Mouse (Mus musculus) spleen, postnatal 4 days (tissue): ENCODE measurements around the gene Ttll3.

Experiments
- DNase-seq, 2 experiments: peaks; one replicate each; pipeline ENCODE4 v3.0.0; 2022; ENCODE audit warnings: low spot score in 2 of 2

Ttll3 gene

DNA sequence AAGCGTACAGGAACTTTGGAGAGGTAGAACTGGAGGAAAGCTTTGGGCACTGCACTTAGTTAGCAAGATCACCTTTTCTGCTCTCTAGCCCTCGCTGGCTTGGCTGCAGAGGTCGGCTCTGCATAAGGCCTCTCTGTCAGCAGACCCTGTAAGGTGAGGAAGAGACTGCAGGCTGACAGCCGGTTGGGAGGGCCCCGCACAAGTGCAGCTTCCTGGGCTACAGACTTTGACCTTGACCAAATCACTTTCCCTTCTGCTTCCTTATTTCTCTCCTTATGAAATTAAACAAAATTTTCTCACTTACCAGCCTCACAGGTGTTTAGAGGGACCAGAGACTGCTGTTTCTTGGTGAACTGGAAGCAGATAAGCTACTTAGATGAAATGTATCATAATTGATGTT, 65.9 kb downstream of the Ttll3 start:
- DNase-seq: no peak

DNA sequence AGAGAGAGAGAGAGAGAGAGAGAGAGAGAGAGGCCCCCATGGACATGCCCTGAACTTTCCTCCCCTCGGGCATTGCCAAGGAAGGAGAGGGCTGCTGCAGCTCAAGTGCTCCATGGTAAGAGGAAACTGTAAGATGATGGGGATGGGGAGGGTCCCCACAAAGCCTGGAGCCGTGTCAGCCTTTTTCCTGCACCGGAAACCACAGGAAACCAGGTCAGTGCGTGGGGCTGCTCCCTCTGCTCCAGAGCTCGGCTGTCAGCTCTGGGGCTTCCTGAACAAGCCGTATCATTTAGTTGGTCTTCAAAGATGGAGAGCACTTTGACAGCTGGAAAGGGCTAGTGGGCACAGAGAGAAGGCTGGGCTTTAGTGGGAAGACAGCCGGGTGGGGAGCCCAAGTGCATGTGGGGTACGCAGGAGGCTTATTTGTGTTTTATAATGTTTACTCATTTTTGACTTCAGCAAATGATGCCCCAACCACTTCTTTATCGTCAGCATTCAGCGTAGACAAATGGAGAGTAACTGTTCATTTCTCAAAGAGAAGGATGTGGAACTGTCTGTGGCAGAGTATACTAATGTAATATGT, 69.0 kb downstream of the Ttll3 start, which contains the start of gene Il17re:
Gene Il17re, plus strand, starts transcription at position 533 of the 583 bp plus-strand sequence.
- no peak for DNase-seq

DNA sequence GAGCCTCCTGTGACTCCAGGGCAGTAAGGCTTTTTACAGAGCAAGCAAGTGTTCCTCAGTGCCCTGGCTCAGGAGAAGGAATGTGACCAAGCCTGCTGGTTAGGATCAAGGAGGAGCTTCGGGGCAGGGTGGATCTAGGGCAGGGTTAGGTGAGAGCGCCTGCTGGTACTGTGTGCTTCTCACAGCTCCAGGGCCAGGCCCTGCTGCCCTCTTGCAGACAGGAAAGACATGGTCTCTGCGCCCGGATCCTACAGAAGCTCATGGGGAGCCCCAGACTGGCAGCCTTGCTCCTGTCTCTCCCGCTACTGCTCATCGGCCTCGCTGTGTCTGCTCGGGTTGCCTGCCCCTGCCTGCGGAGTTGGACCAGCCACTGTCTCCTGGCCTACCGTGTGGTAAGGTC, 69.6 kb downstream of the Ttll3 start:
- no peak for DNase-seq

DNA sequence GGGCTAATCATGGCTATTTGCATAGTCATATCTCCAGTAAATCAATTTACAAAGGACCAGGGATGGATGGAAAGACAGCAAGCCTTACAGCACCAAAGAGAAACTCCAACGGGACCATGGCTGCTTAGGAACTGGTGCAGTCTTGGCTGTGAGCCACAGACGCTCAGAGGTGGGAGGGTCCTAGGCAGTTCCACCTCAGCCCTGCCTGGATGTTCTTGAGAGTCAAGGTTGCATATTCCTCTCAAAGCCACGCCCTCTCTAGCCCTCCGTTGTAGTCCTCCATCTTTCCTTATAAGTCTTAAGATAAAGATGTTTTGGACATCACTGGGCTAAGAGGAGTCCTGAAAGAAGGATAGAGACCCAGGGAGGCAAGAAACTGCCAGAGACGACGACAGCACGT, 75.0 kb downstream of the Ttll3 start:
- DNase-seq: no peak
